Mouse (Mus musculus) E14TG2a.4 (cell line): ENCODE data around the gene Ston2.
A peak's percentile ranks its signal among the peaks of the same experiment; 100 is the strongest.

Experiments
- H3K27me3 ChIP-seq: 2 replicates; pipeline ENCODE4 v1.6.1; 2014; ENCODE audit warnings: low read length, control low read depth; ENCODE audit not compliant: insufficient read depth
- H3K36me3 ChIP-seq: 2 replicates; pipeline ENCODE4 v1.6.1; 2014; ENCODE audit warnings: low read length, control low read depth; ENCODE audit not compliant: insufficient read depth
- H3K4me1 ChIP-seq: replicated peaks from 2 replicates; pipeline ENCODE4 v1.6.1; 2014; ENCODE audit warnings: low read depth, low read length, control low read depth
- H3K4me3 ChIP-seq: replicated peaks from 2 replicates; pipeline ENCODE4 v1.5.1; 2014; ENCODE audit warnings: mild to moderate bottlenecking, low read length
- H3K9me3 ChIP-seq: 2 replicates; pipeline ENCODE4 v1.6.1; 2014; ENCODE audit warnings: low read length, control low read depth
- CTCF ChIP-seq: conservative IDR thresholded peaks from 2 replicates; pipeline ENCODE4 v1.5.1; 2014; ENCODE audit warnings: low read length
- NANOG ChIP-seq: IDR thresholded peaks from 2 replicates; pipeline ENCODE4 v1.6.1; 2014; ENCODE audit warnings: borderline replicate concordance, low read length, mixed read lengths
- POU5F1 ChIP-seq: IDR thresholded peaks from 2 replicates; pipeline ENCODE4 v1.6.1; 2014; ENCODE audit warnings: low read length, borderline replicate concordance

Ston2 gene

GRCm38 (mm10) chr12:91787959-91788437, at the start of gene Ston2:
TSS of gene Ston2 (minus strand) at chr12:91788387.
- TF ChIP-seq NANOG (no peak), POU5F1 (no peak), CTCF (no peak)
- Histone ChIP-seq H3K4me3 (no peak within 1 kb of the TSS), H3K9me3 (no peaks in the 10 kb centered on the region), H3K36me3 (no peaks in the 10 kb centered on the region), H3K4me1 (peaks cover 15% of the 10 kb centered on the region), H3K27me3 (peaks cover 12% of the 10 kb centered on the region)

- Histone ChIP-seq H3K36me3 (peaks cover 93% of the 10 kb centered on the region), H3K4me3 (no peak overlapping the region), H3K9me3 (no peaks in the 10 kb centered on the region), H3K4me1 (no peaks in the 10 kb centered on the region), H3K27me3 (no peaks in the 10 kb centered on the region)
- TF ChIP-seq POU5F1, result no peak
- no peak for TF ChIP-seq NANOG
- TF ChIP-seq CTCF, result no peak
These were observed 49.3 kb upstream of the Ston2 start for GRCm38 (mm10) chr12:91837401-91838065.

- H3K9me3 ChIP-seq, result no peaks in the 10 kb centered on the region
- H3K27me3 ChIP-seq, result no peaks in the 10 kb centered on the region
- no peak for TF ChIP-seq POU5F1
- TF ChIP-seq NANOG, result no peak
- TF ChIP-seq CTCF, result no peak
- H3K36me3 ChIP-seq, result peaks cover 87% of the 10 kb centered on the region
- no peak overlapping the region for H3K4me3 ChIP-seq
- H3K4me1 ChIP-seq, result no peaks in the 10 kb centered on the region
These were observed 45.7 kb upstream of the Ston2 start for GRCm38 (mm10) chr12:91833939-91834333.

GRCm38 (mm10) chr12:91833237-91833938, 45.2 kb upstream of the Ston2 start:
- Histone ChIP-seq H3K4me3 (no peak overlapping the region), H3K4me1 (no peaks in the 10 kb centered on the region), H3K9me3 (no peaks in the 10 kb centered on the region), H3K27me3 (no peaks in the 10 kb centered on the region), H3K36me3 (peaks cover 84% of the 10 kb centered on the region)
- TF ChIP-seq POU5F1 (no peak), NANOG (no peak), CTCF (no peak)

- no peak for TF ChIP-seq POU5F1
- TF ChIP-seq CTCF, result no peak
- TF ChIP-seq NANOG, result no peak
- H3K9me3 ChIP-seq, result no peaks in the 10 kb centered on the region
- H3K4me1 ChIP-seq, result no peaks in the 10 kb centered on the region
- no peak overlapping the region for H3K4me3 ChIP-seq
- H3K27me3 ChIP-seq, result no peaks in the 10 kb centered on the region
- H3K36me3 ChIP-seq, result peaks cover 79% of the 10 kb centered on the region
These were observed 43.2 kb upstream of the Ston2 start for GRCm38 (mm10) chr12:91831410-91831809.

GRCm38 (mm10) chr12:91820461-91820860, 32.3 kb upstream of the Ston2 start:
- TF ChIP-seq CTCF, result no peak
- no peak for TF ChIP-seq NANOG
- TF ChIP-seq POU5F1, result no peak
- H3K36me3 ChIP-seq, result peaks cover 71% of the 10 kb centered on the region
- H3K4me1 ChIP-seq, result peaks cover 20% of the 10 kb centered on the region
- H3K27me3 ChIP-seq, result no peaks in the 10 kb centered on the region
- H3K4me3 ChIP-seq, result no peak overlapping the region
- no peaks in the 10 kb centered on the region for H3K9me3 ChIP-seq

GRCm38 (mm10) chr12:91818726-91819125, 30.5 kb upstream of the Ston2 start:
- Histone ChIP-seq H3K27me3 (no peaks in the 10 kb centered on the region), H3K9me3 (no peaks in the 10 kb centered on the region), H3K36me3 (peaks cover 73% of the 10 kb centered on the region), H3K4me1 (peaks cover 11% of the 10 kb centered on the region), H3K4me3 (no peak overlapping the region)
- no peak for TF ChIP-seq POU5F1
- no peak for TF ChIP-seq CTCF
- no peak for TF ChIP-seq NANOG

- Histone ChIP-seq H3K36me3 (peaks cover 74% of the 10 kb centered on the region), H3K27me3 (no peaks in the 10 kb centered on the region), H3K4me3 (no peak overlapping the region), H3K9me3 (no peaks in the 10 kb centered on the region), H3K4me1 (peaks cover 4% of the 10 kb centered on the region; the same call in 1 of the 2 replicates)
- TF ChIP-seq CTCF (peak; percentile 76), POU5F1 (no peak)
These were observed 27.8 kb upstream of the Ston2 start for GRCm38 (mm10) chr12:91815990-91816389.

GRCm38 (mm10) chr12:91815552-91815951, 27.4 kb upstream of the Ston2 start:
- Histone ChIP-seq H3K4me1 (peaks cover 4% of the 10 kb centered on the region; the same call in 1 of the 2 replicates), H3K4me3 (no peak overlapping the region), H3K9me3 (no peaks in the 10 kb centered on the region)

More at GRCm38 (mm10) chr12:91815552-91815951, 27.4 kb upstream of the Ston2 start:
- Histone ChIP-seq H3K27me3 (no peaks in the 10 kb centered on the region), H3K36me3 (peaks cover 74% of the 10 kb centered on the region)
- TF ChIP-seq POU5F1, result no peak
- no peak for TF ChIP-seq CTCF
- TF ChIP-seq NANOG, result no peak
